Mouse (Mus musculus): Measurements from ENCODE around the gene 1700022I11Rik.

1700022I11Rik gene

GRCm38 (mm10) chr4:43000141-43000986 is 31.0 kb downstream of the 1700022I11Rik start, which contains the start of gene Vcp:
TSS of gene Vcp (minus strand) at chr4:43000507.
- peak; percentile 90 for DNase-seq (ENCODE audit: extremely low spot score, low read depth, low spot score)

- DNase-seq (ENCODE audit: extremely low spot score, low read depth, low spot score) = no peak
These were observed 31.9 kb downstream of the 1700022I11Rik start for GRCm38 (mm10) chr4:43001272-43001671.

- no peak for DNase-seq (ENCODE audit: extremely low spot score, low read depth, low spot score)
These were observed 33.5 kb downstream of the 1700022I11Rik start for GRCm38 (mm10) chr4:43002756-43003439.

- no peak for DNase-seq (ENCODE audit: extremely low spot score, low read depth, low spot score)
These were observed 35.5 kb downstream of the 1700022I11Rik start for GRCm38 (mm10) chr4:43004951-43005350.

- no peak for DNase-seq (ENCODE audit: extremely low spot score, low read depth, low spot score)
These were observed 36.4 kb downstream of the 1700022I11Rik start for GRCm38 (mm10) chr4:43005765-43006164.

- DNase-seq (ENCODE audit: extremely low spot score, low read depth, low spot score) = no peak
These were observed 41.0 kb downstream of the 1700022I11Rik start, which contains the start of gene Fancg for GRCm38 (mm10) chr4:43010161-43011038. TSS of gene Fancg (minus strand) at chr4:43010506.

- DNase-seq (ENCODE audit: extremely low spot score, low read depth, low spot score) = no peak
These were observed 42.7 kb downstream of the 1700022I11Rik start for GRCm38 (mm10) chr4:43012091-43012490.

- no peak for DNase-seq (ENCODE audit: extremely low spot score, low read depth, low spot score)
These were observed 48.8 kb downstream of the 1700022I11Rik start for GRCm38 (mm10) chr4:43018156-43018555.

GRCm38 (mm10) chr4:43019176-43019575 is 49.8 kb downstream of the 1700022I11Rik start:
- DNase-seq (ENCODE audit: extremely low spot score, low read depth, low spot score) = no peak

GRCm38 (mm10) chr4:43019641-43020465 is 50.4 kb downstream of the 1700022I11Rik start:
- no peak for DNase-seq (ENCODE audit: extremely low spot score, low read depth, low spot score)

GRCm38 (mm10) chr4:43020876-43021275 is 51.5 kb downstream of the 1700022I11Rik start:
- no peak for DNase-seq (ENCODE audit: extremely low spot score, low read depth, low spot score)

GRCm38 (mm10) chr4:43021341-43021740 is 51.9 kb downstream of the 1700022I11Rik start:
- DNase-seq (ENCODE audit: extremely low spot score, low read depth, low spot score) = no peak

- no peak for DNase-seq (ENCODE audit: extremely low spot score, low read depth, low spot score)
These were observed 55.3 kb downstream of the 1700022I11Rik start for GRCm38 (mm10) chr4:43024673-43025072.

GRCm38 (mm10) chr4:43025084-43025960 is 55.9 kb downstream of the 1700022I11Rik start, which contains the start of gene Pigo:
TSS of gene Pigo (minus strand) at chr4:43025819.
- peak; percentile 79 for DNase-seq (ENCODE audit: extremely low spot score, low read depth, low spot score)

GRCm38 (mm10) chr4:43029121-43029520 is 59.7 kb downstream of the 1700022I11Rik start:
- DNase-seq (ENCODE audit: extremely low spot score, low read depth, low spot score) = no peak

- no peak for DNase-seq (ENCODE audit: extremely low spot score, low read depth, low spot score)
These were observed 60.3 kb downstream of the 1700022I11Rik start for GRCm38 (mm10) chr4:43029749-43030148.

GRCm38 (mm10) chr4:43030352-43030751 is 60.9 kb downstream of the 1700022I11Rik start:
- DNase-seq (ENCODE audit: extremely low spot score, low read depth, low spot score) = no peak

GRCm38 (mm10) chr4:43030780-43031230 is 61.4 kb downstream of the 1700022I11Rik start:
- DNase-seq (ENCODE audit: extremely low spot score, low read depth, low spot score) = no peak
